Mouse (Mus musculus): ENCODE data around the gene Tmem238l.

Gene Tmem238l

DNA sequence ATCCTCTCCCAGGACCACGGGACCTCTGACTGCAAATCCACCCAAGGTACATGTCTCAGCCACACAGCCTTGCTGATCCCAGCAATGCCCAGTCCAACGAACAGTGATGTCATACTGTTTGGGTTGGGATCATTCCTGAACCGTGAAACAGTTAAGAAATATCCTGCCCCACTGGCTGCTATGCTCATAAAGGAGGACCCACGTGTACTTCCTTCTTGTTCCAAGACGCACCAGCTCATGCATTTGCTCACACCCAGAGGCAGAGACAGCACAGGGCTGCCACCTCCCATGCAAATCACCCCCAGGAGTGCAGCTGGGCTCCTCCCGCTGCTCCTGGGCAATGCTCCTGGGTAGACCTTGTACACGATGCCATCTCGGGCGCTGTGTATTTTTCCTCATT lies at the start of gene Tmem238l:
TSS of gene Tmem238l (plus strand) at position 336 of the 400 bp plus-strand sequence.
- ATAC-seq (ENCODE audit: insufficient number of reproducible peaks, low FRiP score, low TSS enrichment) = no peak

DNA sequence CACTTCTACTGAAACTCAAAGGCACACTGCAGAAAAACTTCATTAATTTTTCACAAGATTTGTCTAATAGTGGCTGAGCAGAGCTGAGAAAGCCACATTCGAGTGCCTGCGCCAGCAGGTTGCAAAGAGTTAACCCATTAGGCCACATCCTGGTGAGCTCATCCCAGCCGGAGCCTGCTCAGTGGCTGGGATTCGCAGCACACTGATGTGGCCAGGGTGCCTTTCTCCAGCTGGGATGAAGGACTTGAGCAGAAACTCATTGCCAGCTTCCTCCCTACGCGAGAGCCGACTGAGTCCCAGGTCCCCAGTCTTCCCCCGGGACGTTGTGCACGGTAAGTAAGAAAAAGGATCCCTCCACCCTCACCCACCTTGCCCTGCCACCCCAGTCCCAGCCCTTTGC lies 44.6 kb upstream of the Tmem238l start, which contains the start of gene Pirt:
TSS of gene Pirt (plus strand) at position 171 of the 400 bp plus-strand sequence.
- ATAC-seq (ENCODE audit: insufficient number of reproducible peaks, low FRiP score, low TSS enrichment) = no peak

DNA sequence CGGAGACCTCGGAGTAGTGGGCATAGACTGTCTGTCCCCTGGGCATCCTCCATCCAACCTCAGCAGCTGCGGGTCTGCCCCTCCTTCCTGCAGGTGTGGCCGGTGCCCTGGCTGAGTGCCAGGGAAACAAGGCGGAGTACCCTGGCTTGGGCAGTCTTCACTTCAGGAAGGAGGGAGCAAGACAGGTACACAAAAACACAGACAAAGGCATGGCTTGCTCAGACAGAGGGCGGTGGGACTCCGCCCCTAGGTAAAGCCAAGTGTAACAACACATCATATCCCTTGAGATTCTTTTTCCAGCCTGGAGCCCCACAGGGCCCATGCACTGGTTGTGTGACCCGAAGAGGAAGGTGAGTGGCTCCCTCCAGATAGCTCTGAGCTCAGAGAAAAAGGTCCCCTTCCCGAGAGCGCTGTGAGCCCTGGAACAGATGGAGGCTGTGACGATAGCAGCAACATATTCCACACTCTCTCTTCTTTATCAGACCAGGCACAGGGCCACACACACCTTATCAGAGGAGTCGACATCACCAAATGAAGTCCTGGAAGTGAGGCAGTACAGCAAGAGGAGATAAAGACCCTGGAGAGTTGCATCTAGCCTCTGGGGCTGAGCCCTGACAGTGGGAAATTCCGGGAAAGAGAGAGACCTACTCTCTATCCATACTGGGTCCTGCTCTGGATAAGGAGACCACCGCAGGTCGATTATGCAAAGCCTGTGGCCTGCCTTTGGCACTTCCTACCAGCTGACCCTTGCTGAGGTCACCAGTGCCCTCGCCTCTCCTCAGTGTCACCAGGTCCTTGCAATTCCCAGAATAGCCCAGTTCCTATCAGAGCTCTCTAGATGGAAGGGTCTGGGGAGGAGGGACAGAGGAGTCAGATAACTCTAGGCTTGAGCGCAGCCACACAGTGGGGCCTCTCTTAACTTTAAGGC lies 43.6 kb upstream of the Tmem238l start:
- no peak for ATAC-seq (ENCODE audit: insufficient number of reproducible peaks, low FRiP score, low TSS enrichment)

DNA sequence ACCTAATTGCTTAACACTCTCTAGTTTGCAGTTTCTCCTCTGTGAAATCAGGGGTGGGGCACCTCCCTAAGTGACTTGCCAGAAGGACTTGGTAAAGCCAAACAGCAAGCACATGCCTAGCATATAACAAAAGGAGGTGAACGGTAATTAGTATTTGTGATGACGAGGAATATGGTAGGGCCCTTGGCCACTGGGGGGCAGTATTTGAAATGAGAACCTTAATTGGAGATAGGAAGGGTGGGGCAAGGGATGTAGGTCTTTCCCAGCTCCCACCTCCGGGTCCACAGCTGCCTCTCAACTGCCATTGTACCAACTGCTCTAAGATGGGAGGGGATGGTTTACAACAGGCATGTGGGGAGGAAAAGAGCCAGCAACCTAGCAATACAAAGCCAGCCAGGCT lies 42.2 kb upstream of the Tmem238l start:
- ATAC-seq (ENCODE audit: insufficient number of reproducible peaks, low FRiP score, low TSS enrichment) = 0 out of 2 replicates have a peak, but pooled peaks have one; percentile 31

DNA sequence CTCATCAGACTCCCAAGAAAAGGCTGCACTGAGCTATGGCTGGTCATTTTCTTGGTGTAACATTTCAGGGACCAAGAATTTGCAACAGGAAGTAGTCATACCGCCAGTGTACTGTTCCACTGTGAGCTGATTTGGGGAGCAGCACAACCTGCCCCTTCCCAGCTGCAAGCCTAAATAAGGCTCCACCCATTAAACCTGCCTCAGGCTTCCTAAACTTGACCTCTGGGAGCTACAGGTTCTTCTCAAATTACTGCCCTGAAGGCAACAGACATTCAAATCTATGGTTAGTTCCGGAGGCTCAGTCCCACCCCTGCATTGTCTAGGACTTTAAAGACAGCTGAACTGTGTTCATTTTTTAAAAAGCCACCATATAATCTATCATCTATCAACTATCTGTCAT lies 36.4 kb upstream of the Tmem238l start:
- ATAC-seq (ENCODE audit: insufficient number of reproducible peaks, low FRiP score, low TSS enrichment) = no peak

DNA sequence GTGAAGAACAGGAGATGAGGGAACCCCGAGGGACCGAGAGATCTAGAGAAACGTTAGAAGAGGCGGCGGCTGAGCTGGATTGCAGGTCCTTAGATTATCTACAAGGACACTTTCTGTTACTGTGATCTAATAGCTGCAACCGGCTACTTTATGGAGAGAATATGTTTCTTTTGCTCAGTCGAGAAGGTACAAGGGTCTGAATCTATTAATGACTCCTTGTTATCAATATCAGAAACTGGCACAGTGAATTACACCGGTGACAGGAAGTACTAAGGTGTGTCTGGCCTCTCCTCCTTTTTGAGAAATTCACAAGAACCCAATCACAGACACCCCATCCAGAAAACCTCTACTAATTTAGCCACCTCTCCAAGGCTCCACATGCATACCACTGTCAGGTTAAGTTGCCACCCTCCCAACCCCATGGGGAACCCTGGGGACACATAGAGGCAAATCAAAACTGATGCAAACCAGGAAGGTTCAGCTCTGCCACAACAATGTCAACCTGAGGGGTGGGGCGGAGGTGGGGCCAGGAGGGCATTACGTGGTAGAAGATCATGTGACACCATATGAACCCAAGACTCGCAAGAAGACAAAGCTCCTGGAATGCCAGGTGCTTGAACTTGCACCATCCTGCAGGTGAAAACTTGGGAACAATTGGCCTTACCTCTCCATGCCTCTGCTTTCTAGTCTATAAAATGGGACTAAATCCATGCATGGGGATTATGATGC lies 32.2 kb upstream of the Tmem238l start:
- ATAC-seq (ENCODE audit: insufficient number of reproducible peaks, low FRiP score, low TSS enrichment) = no peak

DNA sequence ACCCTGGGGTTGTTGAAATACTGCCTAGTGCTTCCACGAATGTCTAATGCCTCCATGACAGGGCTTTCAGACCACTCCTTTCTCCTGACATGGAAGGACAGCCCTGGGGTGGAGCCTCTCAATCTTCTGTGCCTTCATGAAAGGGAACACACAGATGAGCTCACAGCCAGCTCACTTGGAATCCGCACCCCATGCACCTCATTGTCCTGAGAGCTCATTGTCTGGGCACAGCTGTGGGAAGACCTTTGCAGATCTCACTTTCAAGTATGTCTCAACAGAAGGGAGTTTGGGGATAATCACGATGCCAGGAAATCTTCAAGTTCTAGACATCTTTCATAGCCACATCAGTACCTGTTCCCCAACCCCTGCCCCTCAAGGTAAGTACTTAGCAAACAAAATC lies 28.1 kb upstream of the Tmem238l start:
- no peak for ATAC-seq (ENCODE audit: insufficient number of reproducible peaks, low FRiP score, low TSS enrichment)

DNA sequence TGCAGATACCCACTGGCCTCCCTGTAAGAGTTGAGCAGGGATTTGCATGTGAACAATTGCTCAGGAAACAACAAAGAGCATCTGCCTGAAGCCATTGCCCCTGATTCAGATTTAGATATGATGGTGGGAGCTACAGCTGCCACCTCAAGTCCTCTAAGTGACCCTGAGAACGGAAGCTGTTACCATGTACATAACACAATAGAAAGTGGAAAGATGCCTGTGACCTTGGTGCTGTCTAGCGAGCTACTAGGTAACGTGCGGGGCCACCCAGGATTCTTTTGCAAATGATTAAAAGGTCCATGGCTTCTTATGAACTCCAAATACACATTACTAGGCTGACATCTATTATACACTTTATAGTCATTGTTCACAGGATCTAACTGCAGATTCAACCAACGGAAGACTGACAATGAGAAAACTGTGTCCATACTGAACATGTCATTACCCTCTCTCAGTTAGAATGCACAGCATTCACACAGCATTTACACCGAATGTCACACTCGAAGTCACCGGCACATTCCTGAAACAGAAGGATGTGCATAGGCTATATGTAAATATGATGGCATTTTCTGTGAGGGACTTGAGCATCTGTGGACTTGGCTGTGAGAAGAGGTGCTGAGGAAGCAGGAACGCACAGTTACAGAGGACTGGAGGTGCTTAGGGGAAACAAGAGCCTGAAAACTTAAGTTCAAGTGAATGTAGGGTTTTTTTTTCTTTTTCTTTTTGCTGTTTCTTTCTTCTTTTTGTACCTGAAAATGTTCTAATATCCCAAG lies 23.4 kb upstream of the Tmem238l start:
- no peak for ATAC-seq (ENCODE audit: insufficient number of reproducible peaks, low FRiP score, low TSS enrichment)

DNA sequence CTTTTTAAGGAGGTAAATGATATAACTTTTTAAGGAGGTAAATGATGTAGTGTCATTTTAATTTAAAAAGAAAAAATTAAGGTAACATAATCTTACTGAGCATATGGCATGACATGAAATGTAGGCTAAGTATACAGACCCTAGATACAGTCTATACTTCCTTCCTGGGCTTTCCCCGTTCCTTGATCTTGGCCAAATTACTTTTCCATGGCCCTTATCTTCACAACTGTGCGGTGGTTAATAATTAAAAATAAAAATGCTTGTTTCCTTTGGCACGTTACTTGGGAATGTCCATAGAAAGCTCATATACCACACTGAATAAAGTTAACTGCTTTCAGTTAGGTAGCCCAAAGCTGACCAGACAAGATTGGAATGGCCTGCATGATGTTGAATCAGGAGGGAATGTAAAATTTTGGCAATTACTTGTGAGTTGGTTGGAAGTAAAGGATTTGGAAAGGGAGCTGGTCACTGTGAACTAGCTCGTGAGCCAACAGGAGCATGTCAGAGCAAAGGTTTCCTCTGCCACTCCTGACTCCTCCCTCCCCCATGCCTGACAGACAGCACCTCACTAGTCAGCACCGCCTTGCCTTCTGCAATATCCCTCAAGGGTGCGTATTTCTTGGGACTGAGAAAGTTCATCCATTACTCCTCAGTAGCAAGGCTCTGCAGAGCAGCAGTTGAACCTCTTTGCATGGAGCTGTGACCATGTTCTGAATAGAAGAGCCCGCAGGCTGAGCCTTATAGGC lies 21.8 kb upstream of the Tmem238l start:
- no peak for ATAC-seq (ENCODE audit: insufficient number of reproducible peaks, low FRiP score, low TSS enrichment)

DNA sequence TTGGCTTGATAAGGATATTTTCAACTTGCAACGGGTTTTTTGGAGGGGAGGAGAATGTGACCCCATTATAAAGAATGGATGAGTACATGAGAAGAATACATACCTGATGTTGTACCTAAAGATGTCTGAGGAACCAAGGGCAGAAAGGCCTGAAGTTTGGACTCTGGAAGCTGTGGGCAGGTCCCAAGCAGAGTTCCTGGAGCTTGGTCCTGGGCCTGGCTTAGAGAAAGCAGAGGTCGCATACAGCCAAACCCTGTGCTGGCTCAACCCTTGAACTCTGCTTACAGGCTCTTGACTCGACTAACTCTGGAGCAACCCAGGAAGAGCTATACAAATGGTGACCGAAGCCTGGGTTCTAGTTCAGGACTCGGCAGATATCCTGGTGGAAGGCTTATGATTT lies 14.4 kb upstream of the Tmem238l start:
- no peak for ATAC-seq (ENCODE audit: insufficient number of reproducible peaks, low FRiP score, low TSS enrichment)

DNA sequence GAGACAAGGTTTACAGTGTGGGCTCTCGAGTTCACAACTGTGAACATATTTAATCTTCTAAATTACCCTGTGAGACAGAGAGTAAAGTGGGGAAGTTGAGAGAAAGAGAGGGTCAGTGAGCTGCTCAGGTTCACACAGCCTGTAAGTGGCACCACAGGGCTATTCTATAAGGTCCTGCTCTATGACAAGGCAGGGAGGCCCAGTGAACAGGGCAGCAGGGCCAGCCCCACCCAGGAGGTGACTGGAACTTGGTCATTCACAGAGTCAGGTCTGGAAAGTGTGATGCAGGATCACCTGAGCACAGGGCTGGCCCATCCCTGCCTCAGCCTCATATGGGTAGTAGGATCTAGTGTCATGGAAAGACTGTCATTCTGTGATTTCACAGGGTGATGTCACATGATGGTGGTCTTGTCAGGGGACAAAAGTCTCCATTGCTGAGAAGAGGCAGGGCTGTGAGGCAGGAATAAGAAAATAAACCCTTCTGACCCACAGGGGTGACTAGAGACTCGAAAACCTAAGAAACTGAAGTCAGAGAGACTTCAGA lies 11.1 kb upstream of the Tmem238l start:
- no peak for ATAC-seq (ENCODE audit: insufficient number of reproducible peaks, low FRiP score, low TSS enrichment)

DNA sequence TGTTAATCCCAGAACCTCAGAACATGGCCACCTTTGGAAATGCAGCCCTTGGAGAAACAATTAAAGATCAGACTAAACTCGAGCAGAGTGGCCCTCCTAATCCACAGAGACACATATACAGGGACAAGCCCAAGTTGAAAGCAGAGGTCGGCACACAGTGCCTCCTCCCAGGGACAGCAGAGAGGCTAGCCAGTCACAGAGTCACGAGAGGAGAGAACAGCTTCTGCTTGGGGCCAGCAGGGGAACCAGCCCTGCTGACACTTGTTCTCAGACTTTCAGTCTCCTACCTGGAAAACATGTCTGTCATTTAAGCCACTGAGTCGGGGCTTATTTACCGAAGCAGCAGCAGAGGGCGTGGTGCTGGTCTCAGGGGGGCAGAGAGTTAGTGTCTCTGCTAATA lies 9.9 kb upstream of the Tmem238l start:
- ATAC-seq (ENCODE audit: insufficient number of reproducible peaks, low FRiP score, low TSS enrichment) = no peak

DNA sequence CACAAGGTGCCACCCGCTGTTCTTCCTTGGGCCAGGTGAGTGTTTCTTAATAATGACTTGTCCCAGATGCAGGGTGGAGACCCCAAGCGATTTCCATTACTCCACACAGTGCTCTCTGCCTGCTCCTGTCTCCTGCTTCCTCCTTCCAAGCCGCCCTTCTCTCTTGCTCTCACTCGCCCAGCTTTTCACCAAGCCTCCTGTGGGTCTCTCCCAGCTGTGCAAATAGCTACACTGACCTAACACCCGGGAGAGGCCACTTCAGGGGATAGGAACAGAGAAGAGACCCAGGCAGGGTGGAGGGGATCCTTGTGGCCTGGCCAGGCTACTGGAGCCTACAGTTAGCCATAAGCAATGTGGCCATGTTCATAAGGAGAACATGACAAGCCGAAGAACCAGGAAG lies 9.5 kb upstream of the Tmem238l start:
- ATAC-seq (ENCODE audit: insufficient number of reproducible peaks, low FRiP score, low TSS enrichment) = no peak

DNA sequence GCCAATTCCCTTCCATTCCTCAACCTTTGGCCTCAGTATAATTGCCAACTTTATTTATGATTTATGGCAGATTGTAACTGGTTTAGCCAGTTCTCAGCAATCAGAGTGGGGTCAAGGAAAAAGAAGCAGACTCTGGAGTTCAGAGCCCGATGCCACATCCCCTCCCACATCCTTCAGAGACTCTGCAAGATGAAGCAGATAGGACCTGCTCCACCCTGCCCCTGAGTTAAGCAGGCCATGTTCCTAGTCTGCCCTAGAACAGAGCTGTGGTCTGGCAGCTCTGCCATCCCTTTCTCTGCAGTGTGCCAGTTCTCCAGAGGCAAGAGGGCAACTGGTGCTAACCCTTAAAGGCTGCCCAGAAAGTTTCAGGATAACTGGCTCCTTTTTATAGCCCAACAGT lies 4.4 kb downstream of the Tmem238l start:
- ATAC-seq (ENCODE audit: insufficient number of reproducible peaks, low FRiP score, low TSS enrichment) = no peak

DNA sequence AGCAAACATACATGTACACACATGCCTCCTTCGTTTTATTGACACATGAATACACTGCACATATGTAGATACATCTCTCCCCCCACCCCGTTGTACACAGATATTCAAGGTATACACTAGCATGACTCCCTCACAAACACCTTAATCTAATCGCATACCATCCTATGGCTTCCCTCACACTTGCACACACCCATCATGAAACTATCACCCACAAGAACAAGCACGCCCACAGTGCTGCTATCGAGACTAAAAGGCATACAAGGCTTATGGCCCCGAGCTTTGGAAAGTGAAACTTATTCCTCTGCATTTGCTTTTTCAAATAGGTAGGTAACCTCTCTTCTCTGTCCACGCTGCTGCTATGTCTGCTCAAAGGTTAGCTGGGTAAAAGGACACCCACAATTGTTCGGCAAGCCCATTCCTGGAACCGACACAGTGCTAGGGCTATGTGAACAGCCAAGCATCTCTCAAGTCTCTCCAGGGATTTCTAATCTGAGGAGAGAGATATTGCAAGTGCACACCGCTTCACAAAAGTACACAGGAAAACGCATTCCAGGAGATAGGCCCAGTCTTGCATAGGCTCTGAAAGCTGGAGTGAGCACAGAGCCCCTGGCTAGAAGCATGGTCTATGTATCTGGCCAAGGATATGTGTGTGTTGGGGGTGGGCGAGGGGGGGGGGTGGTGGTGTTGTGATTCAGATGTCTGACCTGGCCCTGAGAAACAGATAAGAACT lies 5.2 kb downstream of the Tmem238l start:
- no peak for ATAC-seq (ENCODE audit: insufficient number of reproducible peaks, low FRiP score, low TSS enrichment)

DNA sequence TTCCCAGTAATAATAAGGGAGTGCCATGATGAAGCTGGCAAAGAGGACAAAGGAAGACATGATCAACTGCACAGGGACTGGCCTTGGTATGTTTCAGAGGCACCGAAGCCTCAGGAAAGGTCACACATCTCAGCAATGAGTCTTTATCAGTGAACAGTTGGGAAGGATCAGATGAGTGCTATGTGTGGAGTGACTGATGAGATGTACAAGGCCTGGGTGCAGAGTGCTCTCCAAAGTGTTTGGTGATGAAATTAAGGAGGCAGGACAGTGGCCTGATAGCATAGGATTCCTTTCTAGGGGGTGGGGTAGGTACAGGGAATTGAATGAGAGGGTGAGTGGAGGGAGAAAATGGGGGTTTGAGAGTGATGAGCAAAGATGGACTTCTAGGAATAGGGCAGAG lies 7.0 kb downstream of the Tmem238l start:
- no peak for ATAC-seq (ENCODE audit: insufficient number of reproducible peaks, low FRiP score, low TSS enrichment)

DNA sequence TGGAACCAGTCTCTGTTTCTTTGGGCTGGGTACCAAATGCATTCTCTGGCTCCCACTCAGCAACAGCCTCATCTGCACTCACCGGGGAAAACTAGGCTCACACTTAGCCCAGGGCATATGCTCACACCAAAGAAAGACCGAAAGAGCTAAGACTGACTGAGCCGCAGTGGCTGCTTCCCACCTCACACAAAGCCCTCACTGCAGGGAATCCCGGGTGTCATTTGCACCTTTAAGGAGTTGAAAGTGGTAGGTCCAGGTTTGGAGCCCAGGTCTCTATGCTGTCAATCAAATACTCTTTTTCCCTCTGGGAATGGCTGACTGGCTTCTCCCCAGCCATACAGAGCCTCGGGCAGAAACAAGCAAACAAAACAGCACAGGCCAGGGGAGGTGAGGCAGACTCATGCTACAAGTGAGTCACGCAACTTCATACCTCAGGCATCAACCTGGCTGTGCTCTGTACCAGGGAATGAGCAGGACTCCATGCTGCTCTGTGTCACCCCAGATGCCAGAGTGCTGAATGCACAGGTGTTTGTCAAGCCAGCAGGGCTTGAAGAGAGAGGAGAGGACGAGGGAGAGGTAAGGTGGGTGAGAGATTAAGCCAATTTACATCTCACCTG lies 10.2 kb downstream of the Tmem238l start:
- ATAC-seq (ENCODE audit: insufficient number of reproducible peaks, low FRiP score, low TSS enrichment) = no peak

DNA sequence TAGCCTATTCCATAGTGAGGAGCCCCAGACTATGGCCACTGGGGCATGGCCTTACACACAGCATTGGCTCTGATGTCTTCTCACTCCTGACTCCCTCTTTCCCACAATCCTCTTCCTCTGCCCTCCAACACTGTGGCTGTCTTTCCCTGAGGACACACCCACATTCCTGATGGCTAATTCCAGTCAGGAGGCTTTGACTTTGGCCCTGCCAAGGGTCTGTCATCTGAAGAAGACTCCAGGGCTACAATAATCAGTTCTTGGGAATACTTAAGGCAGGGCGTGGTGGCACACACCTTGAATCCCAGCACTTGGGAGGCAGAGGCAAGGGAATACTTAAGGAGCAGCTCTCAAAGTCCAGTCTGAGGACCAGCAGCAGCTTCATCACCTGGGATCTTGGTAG lies 12.1 kb downstream of the Tmem238l start:
- no peak for ATAC-seq (ENCODE audit: insufficient number of reproducible peaks, low FRiP score, low TSS enrichment)

DNA sequence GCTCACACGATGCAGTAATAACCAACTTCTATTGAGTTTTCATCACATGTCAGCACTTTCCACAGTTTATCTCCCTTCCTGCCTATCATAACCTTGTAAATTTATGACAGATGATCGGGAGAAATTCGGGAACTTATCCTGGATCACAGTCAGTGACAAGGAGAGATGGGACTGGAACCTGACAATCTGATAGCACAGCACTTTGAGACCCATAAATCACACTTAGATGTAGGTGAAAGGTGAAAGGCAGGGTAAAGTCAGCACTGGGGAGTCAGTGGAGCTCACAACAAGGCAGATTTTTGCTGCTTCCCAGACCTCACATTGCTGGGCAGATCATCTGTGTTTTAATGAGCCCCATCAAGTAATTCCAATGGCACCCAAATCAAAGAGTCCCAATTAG lies 17.1 kb downstream of the Tmem238l start:
- ATAC-seq (ENCODE audit: insufficient number of reproducible peaks, low FRiP score, low TSS enrichment) = no peak
